Mouse (Mus musculus) forebrain, postnatal 0 days (tissue): ENCODE measurements at regions not wholly inside any gene's neighbourhood (a gene's known extent, or its start where the extent isn't known, plus 50 kb on each side); places are given as distances from the start of the nearest gene placed in this dataset.
A peak's percentile ranks its signal among the peaks of the same experiment; 100 is the strongest.

Experiments used
- ATAC-seq: fragments of 200-750 bp; cut with Nextera tagmentation; 2 replicates; pipeline ENCODE4 v1.8.0; 2017; ENCODE audit warnings: mild to moderate bottlenecking, moderate library complexity
- DNase-seq: peaks from one replicate; pipeline ENCODE4 v3.0.0-alpha.2; 2015
- H3K27ac ChIP-seq: fragments of 300-500 bp; sonication (generic); 2 replicates; pipeline ENCODE4 v1.5.1; 2014; ENCODE audit warnings: low read depth, mild to moderate bottlenecking, antibody characterized with exemption, low read length, moderate library complexity, mixed read lengths
- H3K27me3 ChIP-seq: fragments of 300-500 bp; sonication (generic); 2 replicates; pipeline ENCODE4 v1.6.1; 2014; ENCODE audit warnings: mild to moderate bottlenecking, low read length, mixed read lengths; ENCODE audit not compliant: insufficient read depth
- H3K36me3 ChIP-seq: fragments of 300-500 bp; sonication (generic); 2 replicates; pipeline ENCODE4 v1.6.1; 2014; ENCODE audit warnings: mild to moderate bottlenecking, moderate library complexity; ENCODE audit not compliant: insufficient read depth
- H3K4me1 ChIP-seq: fragments of 300-500 bp; sonication (generic); 2 replicates; pipeline ENCODE4 v1.6.1; 2014; ENCODE audit warnings: antibody characterized with exemption; ENCODE audit not compliant: insufficient read depth
- H3K4me2 ChIP-seq: fragments of 300-500 bp; sonication (generic); 2 replicates; pipeline ENCODE4 v1.6.1; 2014; ENCODE audit warnings: low read depth, mild to moderate bottlenecking, moderate library complexity
- H3K4me3 ChIP-seq: fragments of 300-500 bp; sonication (generic); 2 replicates; pipeline ENCODE4 v1.5.1; 2014; ENCODE audit warnings: low read depth, low read length, mixed read lengths
- H3K9ac ChIP-seq: fragments of 300-500 bp; sonication (generic); 2 replicates; pipeline ENCODE4 v1.6.1; 2014; ENCODE audit warnings: mild to moderate bottlenecking
- H3K9me3 ChIP-seq: fragments of 300-500 bp; sonication (generic); 2 replicates; pipeline ENCODE4 v1.6.1; 2016; ENCODE audit warnings: low read length
- CTCF ChIP-seq: sonication (generic); IDR thresholded peaks from 2 replicates; pipeline ENCODE4 v1.5.1; 2016; ENCODE audit warnings: antibody characterized with exemption, control low read depth, low read depth
- WGBS: fragments of 180-500 bp; shearing (Covaris S2); extraction: QIAGEN DNeasy Blood & Tissue Kit; methylation state at CpG from one replicate; pipeline ENCODE4 v1.1.7; 2014; 5-methylcytosine and 5-hydroxymethylcytosine counted together

- Histone ChIP-seq H3K27me3 (no peaks in the 10 kb centered on the region), H3K4me3 (no peak overlapping the region), H3K9ac (no peak overlapping the region), H3K9me3 (no peaks in the 10 kb centered on the region), H3K27ac (no peak overlapping the region), H3K4me2 (no peak overlapping the region), H3K36me3 (no peaks in the 10 kb centered on the region), H3K4me1 (0 out of 2 replicates have a peak, but pooled peaks cover 5% of the 10 kb centered on the region)
- peak; percentile 47 for DNase-seq
- ATAC-seq: peak; percentile 74
- WGBS: 67% methylated on average over 4 of the region's 4 CpGs
- no peak for TF ChIP-seq CTCF
Observed at GRCm38 (mm10) chr3:70309304-70309703, 301.9 kb downstream of the Otol1 start.

GRCm38 (mm10) chr3:70311055-70311454, 303.6 kb downstream of the Otol1 start:
- Histone ChIP-seq H3K27me3 (no peaks in the 10 kb centered on the region), H3K36me3 (no peaks in the 10 kb centered on the region), H3K4me2 (no peak overlapping the region), H3K27ac (no peak overlapping the region), H3K4me3 (no peak overlapping the region), H3K9ac (no peak overlapping the region), H3K9me3 (no peaks in the 10 kb centered on the region), H3K4me1 (0 out of 2 replicates have a peak, but pooled peaks cover 5% of the 10 kb centered on the region)
- DNase-seq (no peak), ATAC-seq (no peak)
- no peak for TF ChIP-seq CTCF

DNA sequence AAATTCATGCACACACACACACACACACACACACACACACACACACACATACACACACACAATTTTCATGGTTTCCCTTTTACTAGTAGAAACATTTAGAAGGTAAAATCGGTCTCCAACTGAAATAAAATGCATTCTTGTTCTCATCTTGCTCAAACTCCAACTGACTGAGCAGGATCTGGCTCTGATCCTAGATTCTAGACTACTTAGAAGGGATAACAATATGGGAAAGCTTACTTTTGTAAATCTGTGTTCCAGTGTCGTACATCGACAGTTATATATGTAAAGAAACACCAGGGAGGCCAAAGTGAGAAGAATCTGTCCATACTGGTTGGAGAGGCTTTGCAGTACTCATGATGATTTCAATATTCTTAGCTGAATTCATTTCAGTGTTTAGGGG, 304.6 kb downstream of the Otol1 start:
- Histone ChIP-seq H3K4me3 (no peak overlapping the region), H3K27me3 (no peaks in the 10 kb centered on the region), H3K4me2 (no peak overlapping the region), H3K9me3 (no peaks in the 10 kb centered on the region), H3K9ac (no peak overlapping the region), H3K36me3 (no peaks in the 10 kb centered on the region), H3K27ac (no peak overlapping the region), H3K4me1 (0 out of 2 replicates have a peak, but pooled peaks cover 5% of the 10 kb centered on the region)
- no peak for TF ChIP-seq CTCF
- ATAC-seq (no peak), DNase-seq (no peak)
- 66% methylated on average over 3 of the region's 3 CpGs for WGBS

GRCm38 (mm10) chr3:70313119-70313868, 305.9 kb downstream of the Otol1 start:
- Histone ChIP-seq H3K4me2 (no peak overlapping the region), H3K27me3 (no peaks in the 10 kb centered on the region), H3K27ac (no peak overlapping the region), H3K9me3 (no peaks in the 10 kb centered on the region), H3K4me3 (no peak overlapping the region), H3K36me3 (no peaks in the 10 kb centered on the region), H3K9ac (no peak overlapping the region), H3K4me1 (no peaks in the 10 kb centered on the region)
- ATAC-seq: no peak
- no peak for DNase-seq
- TF ChIP-seq CTCF: no peak
- WGBS: 74% methylated on average over 7 of the region's 7 CpGs

- H3K36me3 ChIP-seq: no peaks in the 10 kb centered on the region
- DNase-seq (no peak), ATAC-seq (no peak)
- H3K27ac ChIP-seq: no peak overlapping the region
- no peak overlapping the region for H3K4me3 ChIP-seq
- no peak for TF ChIP-seq CTCF
- H3K4me2 ChIP-seq: no peak overlapping the region
- no peak overlapping the region for H3K9ac ChIP-seq
- no peaks in the 10 kb centered on the region for H3K9me3 ChIP-seq
- H3K4me1 ChIP-seq: no peaks in the 10 kb centered on the region
- WGBS: 89% methylated on average over 4 of the region's 4 CpGs
- no peaks in the 10 kb centered on the region for H3K27me3 ChIP-seq
Observed at GRCm38 (mm10) chr3:70314239-70314638, 306.8 kb downstream of the Otol1 start.

DNA sequence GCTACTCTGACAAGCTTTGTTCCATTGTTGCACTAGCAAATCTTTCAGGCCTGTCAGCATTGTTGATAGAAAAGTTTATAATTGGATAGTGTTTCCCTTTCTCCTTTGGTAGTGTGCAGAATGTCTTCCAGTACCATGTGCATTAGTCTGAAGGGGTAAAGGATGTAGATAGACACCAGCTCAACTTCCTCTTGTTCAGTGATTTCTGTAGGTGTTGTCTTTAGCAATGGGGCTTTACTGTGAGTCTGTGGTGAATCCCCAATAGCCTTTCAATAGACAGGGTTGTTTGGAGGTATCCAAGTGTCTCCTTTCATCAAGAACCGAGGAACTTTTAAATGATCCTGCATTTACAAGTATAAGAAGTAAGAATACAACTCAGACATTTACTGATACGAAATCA, 311.0 kb downstream of the Otol1 start:
- no peaks in the 10 kb centered on the region for H3K27me3 ChIP-seq
- no peak for TF ChIP-seq CTCF
- ATAC-seq: no peak
- H3K9me3 ChIP-seq: no peaks in the 10 kb centered on the region
- H3K4me2 ChIP-seq: no peak overlapping the region
- 90% methylated on average over 2 of the region's 2 CpGs for WGBS
- H3K9ac ChIP-seq: no peak overlapping the region
- no peak overlapping the region for H3K4me3 ChIP-seq
- no peak overlapping the region for H3K27ac ChIP-seq
- H3K4me1 ChIP-seq: no peaks in the 10 kb centered on the region
- DNase-seq: no peak
- no peaks in the 10 kb centered on the region for H3K36me3 ChIP-seq

GRCm38 (mm10) chr3:70319139-70319538, 311.7 kb downstream of the Otol1 start:
- DNase-seq (no peak), ATAC-seq (no peak)
- no peaks in the 10 kb centered on the region for H3K36me3 ChIP-seq
- no peak for TF ChIP-seq CTCF
- H3K27ac ChIP-seq: no peak overlapping the region
- H3K9me3 ChIP-seq: no peaks in the 10 kb centered on the region
- no peak overlapping the region for H3K4me2 ChIP-seq
- no peaks in the 10 kb centered on the region for H3K27me3 ChIP-seq
- H3K9ac ChIP-seq: no peak overlapping the region
- no peaks in the 10 kb centered on the region for H3K4me1 ChIP-seq
- WGBS: 92% methylated on average over 3 of the region's 3 CpGs
- H3K4me3 ChIP-seq: no peak overlapping the region
